Mouse (Mus musculus): ENCODE data around the gene Pde6d.
A peak's percentile ranks its signal among the peaks of the same experiment; 100 is the strongest.

Gene Pde6d

DNA sequence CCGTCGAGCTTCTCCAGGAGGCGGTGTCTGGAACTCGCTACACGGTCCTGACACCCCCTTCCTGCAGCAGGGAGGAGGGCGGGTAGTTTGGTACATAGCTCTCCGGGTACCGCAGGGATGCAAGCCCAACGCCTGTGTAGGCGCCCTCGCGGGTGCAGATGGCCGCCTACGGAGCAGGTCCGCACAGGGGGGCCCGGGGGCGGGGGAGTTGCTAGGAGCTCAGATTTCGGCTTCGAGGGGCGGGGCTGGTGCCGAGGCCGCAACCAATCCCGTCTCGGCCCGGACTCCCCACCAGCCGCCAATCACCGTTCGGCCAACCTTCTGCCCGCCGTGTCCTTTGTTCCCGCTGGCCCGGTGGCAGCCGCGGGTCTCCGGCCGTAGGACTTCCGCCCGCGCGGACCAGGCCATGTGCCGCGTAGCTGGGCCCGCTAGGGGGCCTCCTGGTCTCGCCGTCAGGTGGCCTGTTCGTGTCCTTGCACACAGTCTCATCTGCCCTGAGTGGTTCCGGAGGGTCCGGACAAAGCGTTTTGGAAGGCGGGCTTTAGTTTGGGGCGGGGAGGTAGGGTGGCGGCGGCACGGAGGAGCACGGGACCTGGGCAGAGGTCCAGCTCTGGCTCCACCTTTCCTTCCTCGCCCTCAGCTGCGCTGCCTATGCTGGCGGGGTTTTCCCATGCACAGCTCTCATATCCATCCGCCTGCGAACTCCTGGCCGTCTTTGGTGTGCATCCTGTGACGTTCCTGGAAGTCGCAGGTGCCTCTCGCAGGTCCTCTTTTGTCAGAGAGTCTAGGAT is 78.3 kb downstream of the Pde6d start:
- DNase-seq (ENCODE audit: low read depth, low spot score) = peak; percentile 96

GRCm38 (mm10) chr1:86503165-86503747 is 79.2 kb downstream of the Pde6d start:
- DNase-seq (ENCODE audit: low read depth, low spot score) = no peak

DNA sequence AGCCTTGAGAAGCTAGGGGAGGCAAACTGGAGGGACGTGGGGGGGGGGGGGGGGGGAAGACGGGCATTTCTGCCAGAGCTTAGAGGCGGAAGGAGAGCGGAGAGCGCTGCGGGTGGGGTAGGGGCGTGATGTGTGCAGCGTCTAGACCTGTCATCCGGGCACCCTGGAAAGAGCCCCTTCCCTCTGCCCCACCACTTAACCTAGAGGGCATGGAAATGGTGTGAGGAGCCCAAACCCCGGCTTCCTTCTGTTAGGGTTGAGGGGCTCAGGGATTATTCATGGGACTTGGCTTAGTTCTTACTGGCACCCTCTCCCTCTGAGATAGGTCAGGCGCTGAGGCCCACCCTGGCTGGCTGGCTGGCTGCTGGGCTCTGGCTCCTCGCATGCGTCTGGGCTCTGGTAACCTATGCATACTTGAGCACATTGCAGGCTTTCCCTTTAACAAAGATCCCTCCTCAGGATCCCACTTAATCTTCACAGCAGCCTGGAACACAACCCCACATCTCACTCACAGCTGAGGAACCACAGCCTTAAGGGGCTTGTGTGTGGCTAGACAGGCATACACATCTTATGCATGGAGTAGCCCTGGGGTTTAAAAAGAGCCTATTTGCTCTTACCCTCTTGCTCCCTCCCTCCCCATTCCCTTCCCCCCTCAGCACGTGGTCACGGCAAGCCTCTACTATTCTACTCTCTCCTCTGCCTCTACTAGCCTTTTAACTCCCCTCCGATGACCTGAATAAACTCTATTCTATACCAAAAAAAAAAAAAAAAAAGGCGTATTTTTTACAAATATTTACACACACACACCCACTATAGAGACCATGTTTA is 80.0 kb downstream of the Pde6d start:
- DNase-seq (ENCODE audit: low read depth, low spot score) = no peak

- DNase-seq (ENCODE audit: low read depth, low spot score) = peak; percentile 96
These were observed 80.9 kb downstream of the Pde6d start for GRCm38 (mm10) chr1:86501559-86501958.

GRCm38 (mm10) chr1:86501114-86501532 is 81.3 kb downstream of the Pde6d start:
- peak; percentile 94 for DNase-seq (ENCODE audit: low read depth, low spot score)

DNA sequence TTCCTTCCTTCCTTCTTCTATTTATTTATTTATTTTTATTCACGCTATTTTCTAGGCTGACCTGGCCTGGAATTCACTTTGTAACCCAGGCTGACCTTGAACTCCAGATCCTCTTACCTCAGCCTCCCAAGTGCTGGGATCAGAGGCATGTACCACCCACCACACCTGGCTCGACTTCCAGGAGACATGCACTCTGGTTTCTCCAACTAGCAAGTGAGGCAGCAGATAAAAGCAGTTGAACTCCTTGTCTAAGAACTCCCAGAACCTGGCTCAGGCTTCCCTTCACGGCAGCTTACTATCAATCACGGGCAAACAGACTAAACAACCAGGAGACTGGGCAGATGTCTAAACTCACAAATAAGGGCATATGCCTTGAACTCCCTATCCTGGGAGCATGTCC is 81.7 kb downstream of the Pde6d start:
- no peak for DNase-seq (ENCODE audit: low read depth, low spot score)

DNA sequence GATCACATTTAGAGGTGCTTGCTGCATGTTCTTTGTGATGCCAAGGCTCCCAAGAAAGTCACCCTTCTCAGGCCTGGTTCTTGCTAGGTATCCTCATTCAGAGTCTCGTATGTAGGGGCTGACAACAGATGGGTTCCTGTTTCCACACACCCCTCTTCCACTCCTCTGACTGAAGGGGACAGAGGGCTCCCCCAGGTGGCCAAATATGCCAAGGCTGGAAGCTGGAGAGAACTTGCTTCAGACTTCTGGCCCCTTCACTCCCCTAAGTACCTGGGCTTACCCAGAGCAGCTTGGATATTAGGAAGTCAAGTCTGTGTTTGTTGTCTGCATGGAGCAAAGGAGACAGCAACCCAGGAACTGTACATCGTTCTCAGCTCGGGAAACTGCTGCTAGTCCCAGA is 82.5 kb downstream of the Pde6d start:
- peak; percentile 80 for DNase-seq (ENCODE audit: low read depth, low spot score)

- no peak for DNase-seq (ENCODE audit: low read depth, low spot score)
These were observed 83.8 kb downstream of the Pde6d start for GRCm38 (mm10) chr1:86498611-86499010.

DNA sequence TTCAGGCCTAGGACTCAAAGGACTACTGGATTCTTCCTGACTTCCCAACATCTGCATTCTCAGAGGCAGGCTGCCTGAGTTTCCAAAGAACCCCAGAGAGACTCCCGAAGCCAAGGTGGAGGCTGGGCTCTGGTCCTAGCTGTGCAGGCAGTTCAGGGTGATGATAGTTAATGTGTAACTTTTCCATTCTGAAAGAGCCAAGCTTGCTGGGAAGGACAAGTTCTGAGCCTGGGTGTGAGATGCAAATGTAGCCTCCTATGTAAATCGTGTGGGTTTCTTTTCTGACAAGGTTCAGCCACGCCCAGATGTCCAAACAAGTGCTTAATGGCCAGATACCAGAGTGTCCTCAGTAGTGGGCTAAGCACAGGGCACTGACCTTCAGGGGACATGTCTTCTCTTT is 84.4 kb downstream of the Pde6d start:
- DNase-seq (ENCODE audit: low read depth, low spot score) = no peak

- DNase-seq (ENCODE audit: low read depth, low spot score) = no peak
These were observed 85.1 kb downstream of the Pde6d start for GRCm38 (mm10) chr1:86497361-86497760.

- DNase-seq (ENCODE audit: low read depth, low spot score) = no peak
These were observed 86.1 kb downstream of the Pde6d start for GRCm38 (mm10) chr1:86496340-86496739.

- DNase-seq (ENCODE audit: low read depth, low spot score) = no peak
These were observed 88.6 kb downstream of the Pde6d start for GRCm38 (mm10) chr1:86493783-86494182.
